Mouse (Mus musculus): ENCODE results near the gene Muc13.

Gene Muc13

GRCm38 (mm10) chr16:33824603-33825002 lies 30.8 kb downstream of the Muc13 start:
- no peak for DNase-seq (ENCODE audit: low spot score in 2 of 2)

DNA sequence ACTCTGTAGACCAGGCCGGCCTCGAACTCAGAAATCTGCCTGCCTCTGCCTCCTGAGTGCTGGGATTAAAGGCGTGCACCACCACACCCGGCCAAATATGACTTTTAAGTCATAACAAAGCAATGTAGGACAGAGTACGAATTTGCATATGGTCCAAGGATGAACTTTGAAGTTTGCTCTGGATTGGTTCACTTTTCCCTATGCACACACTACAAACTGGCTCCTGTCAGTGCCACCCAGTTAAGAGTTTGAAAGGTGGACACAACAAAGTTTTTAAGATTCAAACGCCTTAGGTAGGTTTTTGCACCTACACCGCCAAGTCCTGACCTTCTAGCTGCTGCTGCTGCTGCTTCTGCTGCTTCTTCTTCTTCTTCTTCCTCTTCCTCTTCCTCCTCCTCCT lies 34.7 kb downstream of the Muc13 start:
- no peak for DNase-seq (ENCODE audit: low spot score in 2 of 2)

DNA sequence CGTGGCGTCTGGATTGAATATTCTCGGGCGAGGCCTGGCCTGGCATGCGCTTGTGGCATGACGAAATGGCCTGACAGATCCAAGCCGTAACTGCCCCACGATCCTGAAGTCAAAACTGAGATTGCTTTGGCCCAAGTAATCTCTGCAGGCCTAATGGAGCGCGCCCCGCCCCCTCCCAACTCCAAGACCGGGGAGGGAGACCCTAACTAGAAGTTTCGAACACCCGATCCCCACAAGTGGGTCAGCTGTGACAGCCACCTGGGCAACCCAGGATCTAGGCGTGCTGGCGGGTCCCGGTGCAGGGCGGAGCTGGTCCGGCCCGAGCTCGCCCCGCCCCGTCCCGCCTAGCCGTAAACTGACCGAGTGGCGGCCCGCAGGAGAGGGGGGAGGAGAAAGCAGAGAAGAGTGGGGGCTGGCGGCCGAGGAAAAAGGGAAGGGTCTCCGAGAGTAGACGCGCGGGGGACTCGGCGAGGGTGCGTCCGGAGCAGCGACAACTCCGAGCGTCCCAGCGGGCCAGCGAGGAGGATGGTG lies 35.5 kb downstream of the Muc13 start, which contains the start of gene Itgb5:
Gene Itgb5 (plus strand): TSS at position 365 of the 531 bp plus-strand sequence.
- DNase-seq (ENCODE audit: low spot score in 2 of 2): peak; percentile 12 to 15

GRCm38 (mm10) chr16:33829842-33830511 lies 36.1 kb downstream of the Muc13 start:
- peak; percentile 8 to 13 for DNase-seq (ENCODE audit: low spot score in 2 of 2)

DNA sequence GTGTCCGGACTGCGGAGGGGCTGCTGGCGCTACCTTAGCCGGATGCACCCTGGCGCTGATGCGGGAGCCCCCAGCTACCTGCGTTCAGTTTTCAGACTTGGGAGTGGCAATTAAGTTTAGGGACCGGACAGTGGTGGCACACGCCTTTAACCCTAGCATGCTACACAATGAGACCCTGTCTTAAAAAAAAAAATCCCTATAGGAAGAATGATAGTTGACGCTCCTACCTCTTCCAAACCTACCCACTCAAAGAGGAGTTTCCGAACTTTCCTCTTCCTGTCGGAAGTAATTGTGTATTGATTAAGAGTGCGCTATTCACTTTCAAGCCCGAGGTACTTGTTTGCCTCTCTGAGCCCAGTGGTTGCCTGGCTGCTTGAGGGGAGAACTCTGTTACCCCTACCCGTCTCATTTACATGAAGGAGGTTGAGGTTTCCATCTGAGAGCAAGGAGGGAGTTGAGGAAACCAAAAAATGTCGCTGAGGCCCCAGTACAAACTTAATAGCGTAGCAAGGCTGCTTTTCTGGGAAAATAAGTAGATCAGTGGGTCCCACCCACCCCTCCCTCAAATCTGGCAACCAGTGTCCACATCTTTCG lies 36.8 kb downstream of the Muc13 start:
- DNase-seq (ENCODE audit: low spot score in 2 of 2): no peak

- DNase-seq (ENCODE audit: low spot score in 2 of 2): no peak
These were observed 38.2 kb downstream of the Muc13 start for GRCm38 (mm10) chr16:33832057-33832456.

DNA sequence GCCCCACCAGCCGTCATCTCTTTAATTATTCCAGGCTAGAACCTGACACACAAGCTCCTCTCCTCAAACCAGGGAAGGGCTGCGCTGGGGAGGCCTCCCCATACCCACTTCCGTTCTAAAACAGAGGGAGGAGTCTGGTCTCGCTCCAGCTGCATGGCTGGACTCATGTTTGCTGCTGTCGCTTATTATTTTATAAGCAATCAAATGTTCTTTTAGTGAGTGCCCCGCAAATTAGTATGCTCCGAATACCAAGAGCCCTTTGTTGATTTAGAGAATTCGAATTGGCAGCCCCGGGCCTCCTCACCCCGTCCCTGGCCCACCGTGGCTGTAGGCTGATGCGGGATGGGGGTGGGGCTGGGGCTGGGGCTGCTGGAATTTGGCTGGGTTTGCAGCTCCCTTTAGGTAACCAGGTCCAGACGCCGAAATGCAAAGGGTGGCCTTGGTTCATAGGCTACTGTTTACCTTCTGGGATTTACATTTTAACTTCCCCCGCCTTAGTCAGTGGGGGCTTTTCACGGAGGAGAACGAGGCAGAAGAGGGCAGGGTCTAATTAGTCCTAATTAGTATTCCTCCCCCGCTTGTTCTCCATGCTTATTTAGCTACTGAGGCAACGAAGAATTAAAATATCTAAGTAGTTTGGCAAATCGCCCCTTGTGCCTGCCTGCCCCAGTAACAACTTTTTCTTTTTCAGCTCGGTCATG lies 39.0 kb downstream of the Muc13 start:
- DNase-seq (ENCODE audit: low spot score in 2 of 2): peak in 1 of 2 experiments; percentile 17

DNA sequence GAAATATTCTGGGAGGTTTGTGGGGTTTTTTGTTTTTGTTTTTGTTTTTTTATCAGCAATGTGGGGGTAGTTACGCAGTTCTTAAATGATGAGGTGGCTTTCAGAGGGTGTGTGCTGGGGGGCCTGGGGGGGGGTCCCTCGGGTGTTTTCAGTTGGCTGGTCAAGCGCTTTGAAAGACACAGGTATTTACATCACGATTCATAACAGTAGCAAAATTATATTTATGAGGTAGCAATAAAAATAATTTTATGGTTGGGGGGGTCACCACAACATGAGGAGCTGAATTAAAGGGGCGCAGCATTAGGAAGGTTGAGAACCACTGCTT lies 39.6 kb downstream of the Muc13 start:
- DNase-seq (ENCODE audit: low spot score in 2 of 2): no peak

DNA sequence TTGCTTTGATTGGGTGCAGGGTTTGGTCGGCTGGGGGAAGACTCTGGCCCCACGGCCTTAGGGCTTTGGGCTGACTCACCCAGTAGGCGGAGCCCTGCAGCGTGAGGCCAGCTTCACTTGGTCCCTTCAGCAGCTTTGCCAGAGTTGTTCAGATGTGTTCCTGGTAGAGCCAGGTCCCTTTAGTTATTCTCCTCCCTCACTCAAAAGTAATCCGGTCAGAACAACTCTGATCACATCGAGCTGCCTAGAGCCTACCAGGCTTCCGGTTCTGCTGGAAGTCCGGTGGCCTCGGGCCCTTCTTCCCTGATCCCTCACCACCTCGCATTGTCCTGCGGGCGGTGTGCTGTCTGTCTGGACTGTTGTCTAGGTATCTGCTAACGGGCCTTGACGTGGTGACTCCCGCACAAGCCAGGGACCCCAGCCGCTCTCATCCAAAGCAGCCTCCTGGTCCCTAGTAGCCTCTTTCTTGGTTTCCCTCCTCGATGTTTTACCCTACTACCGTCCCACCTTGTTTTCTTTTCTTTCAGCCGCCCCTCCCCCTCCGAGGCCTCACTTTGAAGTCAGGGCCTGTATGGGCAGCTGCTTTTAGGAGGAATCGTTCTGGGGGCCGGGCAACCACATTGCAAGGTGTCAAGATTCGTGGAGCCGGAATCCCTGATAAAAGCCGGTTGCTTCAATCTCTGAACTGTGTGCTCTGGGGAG lies 40.1 kb downstream of the Muc13 start:
- no peak for DNase-seq (ENCODE audit: low spot score in 2 of 2)

- no peak for DNase-seq (ENCODE audit: low spot score in 2 of 2)
These were observed 42.8 kb downstream of the Muc13 start for GRCm38 (mm10) chr16:33836676-33837075.

- no peak for DNase-seq (ENCODE audit: low spot score in 2 of 2)
These were observed 43.4 kb downstream of the Muc13 start for GRCm38 (mm10) chr16:33837191-33837590.

DNA sequence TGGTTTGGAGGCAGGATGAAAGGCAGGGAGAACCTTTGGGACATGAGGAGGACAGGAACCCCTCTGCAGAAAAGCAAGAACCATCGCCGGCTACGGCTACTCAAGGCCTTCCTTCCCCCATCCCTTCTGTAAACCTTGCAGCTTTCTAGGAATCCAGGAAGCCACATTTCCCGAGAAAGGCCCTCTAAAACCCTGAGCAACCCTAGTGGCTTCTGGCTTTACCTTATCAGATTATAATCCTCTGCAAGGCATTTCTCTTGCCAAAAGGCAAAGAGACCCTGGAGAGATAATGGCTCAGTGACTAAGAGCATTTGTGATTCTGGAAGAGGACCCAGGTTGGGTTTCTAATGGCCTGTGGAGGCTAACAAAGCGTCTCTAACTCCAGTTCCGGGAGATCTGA lies 46.8 kb downstream of the Muc13 start:
- DNase-seq (ENCODE audit: low spot score in 2 of 2): no peak

DNA sequence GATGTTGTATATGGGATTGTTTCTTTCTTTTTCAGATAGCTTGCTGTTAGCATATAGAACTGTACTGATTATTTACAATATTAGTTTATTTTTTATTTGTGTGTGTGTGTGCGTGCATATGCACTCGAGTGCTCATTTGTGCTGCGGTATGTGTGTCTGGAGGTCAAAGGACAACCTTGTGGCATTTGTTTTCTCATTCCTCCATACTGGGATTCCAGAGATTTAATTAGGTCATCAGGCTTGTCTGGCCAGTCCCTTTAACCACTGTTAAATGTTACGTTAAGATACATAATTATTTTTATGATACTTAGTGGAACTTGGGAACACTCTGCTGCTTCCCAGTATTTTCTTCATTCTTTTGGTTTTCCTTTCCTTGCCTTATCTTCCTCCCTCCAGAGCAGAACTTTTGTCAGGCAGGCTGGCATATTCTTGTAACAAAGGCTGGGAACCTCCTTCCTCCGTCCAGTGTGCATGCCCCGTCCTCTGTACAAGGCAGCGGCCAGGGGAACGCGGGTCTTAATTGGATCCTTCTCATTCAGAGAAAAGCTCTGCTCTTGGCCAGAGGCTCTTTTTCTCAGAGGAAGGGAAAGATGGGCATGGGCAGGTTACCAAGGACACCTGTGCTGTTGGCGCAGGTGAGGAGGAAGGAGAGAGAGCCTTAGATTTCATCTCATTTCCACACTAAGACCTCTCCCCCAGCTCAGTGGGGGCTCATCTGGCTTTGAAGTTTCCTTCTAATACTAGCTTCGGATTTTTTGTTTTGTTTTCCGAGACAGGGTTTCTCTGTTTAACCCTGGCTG lies 48.4 kb downstream of the Muc13 start:
- DNase-seq (ENCODE audit: low spot score in 2 of 2): no peak

DNA sequence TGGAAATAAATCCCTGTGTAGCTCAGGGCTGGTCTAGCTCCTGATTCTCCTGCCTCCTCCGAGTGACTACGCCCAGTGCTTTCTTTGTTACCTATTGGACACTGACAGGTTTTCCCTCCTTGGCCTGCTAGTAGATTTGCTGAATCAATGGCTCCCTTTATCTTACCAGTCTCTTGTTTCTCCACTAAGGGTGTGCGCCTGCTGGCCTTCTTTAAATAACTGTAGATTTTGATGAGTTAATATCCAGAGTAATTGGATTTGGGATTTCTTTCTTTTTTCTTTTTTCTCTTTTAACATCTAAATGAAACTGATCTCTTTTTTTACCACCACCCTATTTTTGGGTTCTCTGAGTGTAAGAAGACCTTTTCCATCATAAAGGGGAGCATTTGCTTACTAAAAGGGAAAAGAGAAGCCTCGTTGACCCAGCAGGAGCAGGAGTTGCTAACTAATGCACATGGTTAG lies 50.3 kb downstream of the Muc13 start:
- no peak for DNase-seq (ENCODE audit: low spot score in 2 of 2)

GRCm38 (mm10) chr16:33844866-33845265 lies 51.0 kb downstream of the Muc13 start:
- DNase-seq (ENCODE audit: low spot score in 2 of 2): no peak

DNA sequence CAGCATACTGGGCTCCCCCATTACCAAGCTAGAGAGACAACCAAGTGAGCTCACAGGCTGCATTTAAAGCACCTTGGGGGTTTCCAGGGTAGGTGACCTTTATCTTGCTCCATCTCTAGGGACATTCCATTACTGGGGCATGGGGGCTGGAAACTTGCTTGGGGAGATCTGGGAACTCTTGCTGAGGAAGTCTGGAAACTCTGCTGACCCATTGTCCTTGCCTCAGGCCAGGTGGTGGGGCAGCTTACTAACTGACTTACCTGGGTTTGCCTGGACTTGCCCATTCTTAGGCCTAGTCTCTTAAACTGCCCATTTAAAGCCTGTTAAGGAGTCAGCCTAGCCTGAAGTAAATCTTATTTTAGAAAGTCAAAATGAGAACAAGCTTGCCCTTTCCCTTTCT lies 59.4 kb downstream of the Muc13 start:
- DNase-seq (ENCODE audit: low spot score in 2 of 2): no peak

- no peak for DNase-seq (ENCODE audit: low spot score in 2 of 2)
These were observed 64.9 kb downstream of the Muc13 start for GRCm38 (mm10) chr16:33858766-33859165.

GRCm38 (mm10) chr16:33859380-33859779 lies 65.5 kb downstream of the Muc13 start:
- no peak for DNase-seq (ENCODE audit: low spot score in 2 of 2)

DNA sequence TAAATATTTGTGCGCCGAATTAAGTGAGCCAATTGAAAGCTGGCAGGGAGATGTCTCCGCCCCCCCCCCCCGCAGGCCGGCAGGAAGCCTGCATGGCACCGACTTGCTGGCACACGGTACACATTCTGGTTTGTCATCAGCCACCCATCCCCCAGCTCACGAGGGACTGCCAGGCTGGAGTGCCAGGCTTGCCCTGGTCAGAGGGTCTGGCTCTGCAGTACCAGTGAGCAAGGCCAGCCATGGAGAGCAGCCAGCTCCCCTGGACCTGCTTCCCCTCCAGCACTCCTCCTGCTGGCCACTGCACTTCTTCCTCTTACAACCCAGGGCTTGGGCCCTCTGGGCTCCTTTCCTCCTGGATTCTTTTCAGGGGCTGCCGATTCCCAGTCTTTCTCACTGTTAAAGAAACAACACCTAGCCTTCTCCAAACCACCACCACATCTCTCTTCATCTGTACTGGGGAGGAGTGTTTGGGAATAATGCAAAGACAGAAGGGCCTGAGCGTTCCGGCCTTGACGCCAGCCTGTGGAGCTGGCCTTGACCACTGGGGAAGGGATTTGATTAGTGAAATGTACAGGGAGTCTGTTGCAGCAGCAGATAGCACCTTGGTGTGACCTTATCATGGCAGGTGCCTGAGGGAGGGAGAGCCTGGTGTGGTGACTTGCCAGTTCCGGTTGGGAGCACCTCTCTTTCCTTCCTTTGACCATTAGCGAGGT lies 66.3 kb downstream of the Muc13 start:
- DNase-seq (ENCODE audit: low spot score in 2 of 2): peak in 1 of 2 experiments; percentile 9

GRCm38 (mm10) chr16:33862406-33862805 lies 68.6 kb downstream of the Muc13 start:
- DNase-seq (ENCODE audit: low spot score in 2 of 2): no peak
